ENCODE assay signal across 8 mouse cellular contexts in the genomic region with DNA sequence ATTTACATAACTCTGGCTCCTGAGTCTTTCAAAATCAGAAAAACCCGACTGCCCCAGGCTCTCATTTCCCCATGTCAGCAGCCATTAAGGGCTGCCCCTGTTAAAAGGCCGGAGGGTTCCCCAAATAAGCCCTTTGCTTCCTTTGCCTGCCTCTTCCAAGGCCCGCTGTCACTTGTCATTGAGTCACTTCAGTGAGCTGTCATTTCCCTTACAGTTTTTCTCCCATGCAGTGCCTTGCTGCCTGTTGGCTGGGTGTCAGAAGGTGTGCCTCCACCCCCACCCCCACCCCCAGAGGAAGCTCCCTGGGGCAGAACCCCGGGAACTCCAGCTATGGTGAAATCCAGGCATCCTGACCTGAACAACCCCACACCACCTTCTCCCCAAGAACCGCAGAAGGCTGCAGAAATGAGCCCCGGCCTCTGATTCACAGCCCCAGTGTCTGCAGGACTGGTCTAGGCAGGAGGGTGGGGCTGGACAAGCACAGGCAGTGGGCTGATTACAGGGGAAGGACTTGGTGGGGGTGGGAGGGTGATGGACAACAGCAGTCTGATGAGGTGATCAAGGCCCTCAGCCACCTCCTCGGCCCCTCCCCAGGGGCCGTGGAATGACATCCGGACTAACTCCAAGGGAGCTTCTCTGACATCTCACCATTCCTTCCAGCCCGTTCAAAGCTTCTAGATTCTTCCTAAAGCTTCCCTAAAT. TPM values are rescaled to one million over a fixed set of nuclear protein-coding genes. Genes with fewer than 3 reads are reported as not detected.
DNase-seq lines count a peak whose midpoint lies in the region; ATAC-seq and TF ChIP-seq lines count a peak whose summit lies in the region.
"Had no signal": no experiment of that assay in that cellular context is flagged by ENCODE, and none has a peak within 500 bp of the region (broad histone marks: within the 10 kb centered on the region; RNA-seq: fewer than 3 reads in every experiment).

No protein-coding gene starts in this region.

- H3K4me1 ChIP-seq in neural tube, embryonic 12.5 days = peaks cover 15% of the 10 kb centered on the region; the same call in 1 of the 2 replicates
- peaks cover 20 to 28% of the 10 kb centered on the region in 2 experiments for H3K4me1 ChIP-seq in liver, embryonic 14.5 days (replicated peaks; ENCODE audit: control insufficient read depth in 2 of 2, insufficient read depth in 2 of 2, low read length in 1 of 2)
- H3K4me1 ChIP-seq in stomach, postnatal 0 days (replicated peaks; ENCODE audit: control insufficient read depth, insufficient read depth) = peaks cover 13% of the 10 kb centered on the region

- H3K4me2 ChIP-seq in neural tube, embryonic 12.5 days (replicated peaks) = no peak overlapping the region
- H3K4me2 ChIP-seq in liver, embryonic 14.5 days (ENCODE audit: low read depth) = no peak overlapping the region
- no peak overlapping the region for H3K4me2 ChIP-seq in stomach, postnatal 0 days (replicated peaks; ENCODE audit: low read depth)

- no peaks in the 10 kb centered on the region for H3K9me3 ChIP-seq in neural tube, embryonic 12.5 days
- H3K9me3 ChIP-seq in liver, embryonic 14.5 days (ENCODE audit: control insufficient read depth, low read length) = no peaks in the 10 kb centered on the region
- no peaks in the 10 kb centered on the region for H3K9me3 ChIP-seq in stomach, postnatal 0 days (ENCODE audit: control insufficient read depth, low read length)

- 46% methylated on average over 10 of the region's 10 CpGs for whole genome bisulfite sequencing in neural tube, embryonic 12.5 days
- WGBS in liver, embryonic 14.5 days (ENCODE audit: insufficient replicate concordance) = 39% methylated on average over 10 of the region's 10 CpGs
- WGBS in stomach, postnatal 0 days = 23% methylated on average over 10 of the region's 10 CpGs

- H3K27me3 ChIP-seq in neural tube, embryonic 12.5 days (replicated peaks) = no peaks in the 10 kb centered on the region
- no peaks in the 10 kb centered on the region for H3K27me3 ChIP-seq in liver, embryonic 14.5 days (ENCODE audit: control insufficient read depth, insufficient read depth, low read length)
- H3K27me3 ChIP-seq in stomach, postnatal 0 days (ENCODE audit: control insufficient read depth, insufficient read depth, low read length) = no peaks in the 10 kb centered on the region

- no peak overlapping the region for H3K4me3 ChIP-seq in neural tube, embryonic 12.5 days
- no peak overlapping the region for H3K4me3 ChIP-seq in liver, embryonic 14.5 days (ENCODE audit: insufficient read depth in 1 of 2, low read depth in 2 of 2, low read length in 2 of 2)
- H3K4me3 ChIP-seq in stomach, postnatal 0 days (ENCODE audit: low read depth, low read length) = no peak overlapping the region

- TF ChIP-seq CTCF in liver, embryonic 14.5 days (IDR thresholded peaks at IDR 0.05; ENCODE audit: low read depth) = no peak
- TF ChIP-seq CTCF in stomach, postnatal 0 days (IDR thresholded peaks at IDR 0.05; ENCODE audit: low read depth) = no peak

- H3K36me3 ChIP-seq in neural tube, embryonic 12.5 days = no peaks in the 10 kb centered on the region
- no peaks in the 10 kb centered on the region for H3K36me3 ChIP-seq in liver, embryonic 14.5 days (replicated peaks; ENCODE audit: control insufficient read depth, insufficient read depth, low read depth)
- H3K36me3 ChIP-seq in stomach, postnatal 0 days (ENCODE audit: control insufficient read depth, insufficient read depth, low read length) = no peaks in the 10 kb centered on the region

- no peak for TF ChIP-seq EP300 in liver, embryonic 14.5 days (IDR thresholded peaks at IDR 0.05; ENCODE audit: low read depth)
- no peak for TF ChIP-seq EP300 in stomach, postnatal 0 days (optimal IDR thresholded peaks at IDR 0.05)

- H3K9ac ChIP-seq in neural tube, embryonic 12.5 days = 0 out of 2 replicates have a peak overlapping the region, but pooled peaks have one; percentile 21
- no peak overlapping the region for H3K9ac ChIP-seq in liver, embryonic 14.5 days (replicated peaks)
- H3K9ac ChIP-seq in stomach, postnatal 0 days (ENCODE audit: low read length) = no peak overlapping the region

- no peak for DNase-seq in neural tube, embryonic 10.5 days (ENCODE audit: extremely low spot score, low spot score)
- DNase-seq in liver, embryonic 14.5 days (ENCODE audit: low read depth in 3 of 3, low spot score in 3 of 3) = no peak
- DNase-seq in stomach, postnatal 0 days (ENCODE audit: low spot score) = no peak
- no peak for DNase-seq in spleen, postnatal 36 days (ENCODE audit: low spot score in 2 of 2)
- no peak for DNase-seq in cerebellum, postnatal 25 days

- no peak overlapping the region for H3K27ac ChIP-seq in neural tube, embryonic 12.5 days
- no peak overlapping the region for H3K27ac ChIP-seq in liver, embryonic 14.5 days
- H3K27ac ChIP-seq in stomach, postnatal 0 days (replicated peaks) = peak overlapping the region; percentile 5

- ATAC-seq in neural tube, embryonic 12.5 days (ENCODE audit: low FRiP score, low read depth) = no peak
- ATAC-seq in granulocyte monocyte progenitor cell, adult 5-6 weeks (replicated peaks; ENCODE audit: poor library complexity, severe bottlenecking) = peak; percentile 71
- 0 out of 2 replicates have a peak, but pooled peaks have one; percentile 10 for ATAC-seq in liver, embryonic 14.5 days (ENCODE audit: insufficient read depth)
- ATAC-seq in stomach, postnatal 0 days (ENCODE audit: low FRiP score, low TSS enrichment) = peak; percentile 53; the same call in 1 of the 2 replicates

RNA-seq across cellular contexts. Expression of a gene that starts 14.8 kb away (rescaled TPM):
- 95.8 TPM in 2 replicates for polyA plus RNA-seq in neural tube, embryonic 12.5 days (2016; fragmentation: Nextera tagmentation; extraction: Ambion mirVana)
- total RNA-seq in granulocyte monocyte progenitor cell, adult 5-6 weeks (2014; fragmentation: Nextera tagmentation) = 13.9 and 15.5 TPM in 2 replicates
- 14.8 and 21.5 TPM in 2 replicates for total RNA-seq in granulocyte monocyte progenitor cell, adult 5-6 weeks (2017)
- 8.7 and 9.0 TPM in 2 replicates for polyA plus RNA-seq in liver, embryonic 14.5 days (2012; rRNA removed)
- 10.0 and 10.7 TPM in 2 replicates for polyA plus RNA-seq in liver, embryonic 14.5 days (2014; fragmentation: Nextera tagmentation; extraction: Ambion mirVana)
- polyA plus RNA-seq in stomach, postnatal 0 days (2015; fragmentation: Nextera tagmentation; extraction: Ambion mirVana) = 28.9 and 30.6 TPM in 2 replicates

RNA-seq across cellular contexts. Expression of a gene that starts 56.6 kb away (rescaled TPM):
- 0.38 and 0.59 TPM in 2 replicates for polyA plus RNA-seq in neural tube, embryonic 12.5 days (2016; fragmentation: Nextera tagmentation; extraction: Ambion mirVana)
- total RNA-seq in granulocyte monocyte progenitor cell, adult 5-6 weeks (2014; fragmentation: Nextera tagmentation) = not detected in 2 replicates
- not detected in 2 replicates for total RNA-seq in granulocyte monocyte progenitor cell, adult 5-6 weeks (2017)
- polyA plus RNA-seq in liver, embryonic 14.5 days (2012; rRNA removed) = 0.02 TPM in 1 of 2 replicates, not detected in the other
- 0.11 TPM in 1 of 2 replicates, not detected in the other for polyA plus RNA-seq in liver, embryonic 14.5 days (2014; fragmentation: Nextera tagmentation; extraction: Ambion mirVana)
- polyA plus RNA-seq in stomach, postnatal 0 days (2015; fragmentation: Nextera tagmentation; extraction: Ambion mirVana) = 0.16 and 0.19 TPM in 2 replicates
- total RNA-seq: neutrophil, adult 5-6 weeks had no signal
